Mouse (Mus musculus): ENCODE results near the gene Abhd12. TPM values are rescaled to one million over a fixed set of nuclear protein-coding genes. Genes with fewer than 3 reads are reported as not detected.
A peak's percentile ranks its signal among the peaks of the same experiment; 100 is the strongest.

Abhd12 gene
- polyA plus RNA-seq, 1 experiment from 2014 or later, result 41.5 TPM

DNA sequence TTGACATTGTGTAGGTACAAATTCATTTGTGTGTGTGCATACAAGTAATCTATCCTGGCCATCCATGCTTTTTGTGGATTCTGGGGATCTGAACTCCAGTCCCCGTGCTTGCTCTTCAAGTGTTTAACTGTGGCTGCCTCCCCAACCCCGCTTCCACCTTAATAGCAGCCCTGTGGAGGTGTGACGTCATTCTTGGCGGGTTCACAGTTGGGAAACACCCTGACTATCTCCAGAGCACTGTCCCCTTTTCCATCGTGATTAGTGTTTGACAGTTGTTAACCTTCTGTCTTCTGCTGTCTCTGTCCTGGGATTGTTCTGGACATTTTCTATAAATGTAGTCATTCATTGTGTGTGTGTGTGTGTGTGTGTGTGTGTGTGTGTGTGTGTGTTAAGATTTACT is 93.9 kb downstream of the Abhd12 start:
- Histone ChIP-seq H3K27ac (ENCODE audit: low read depth, low read length) (0 out of 2 replicates have a peak overlapping the region, but pooled peaks have one; percentile 7), H3K4me2 (replicated peaks; ENCODE audit: low read depth) (no peak overlapping the region), H3K27me3 (replicated peaks; ENCODE audit: control insufficient read depth, insufficient read depth, low read length) (no peaks in the 10 kb centered on the region), H3K9me3 (ENCODE audit: control insufficient read depth) (no peaks in the 10 kb centered on the region), H3K36me3 (ENCODE audit: control insufficient read depth, insufficient read depth) (peaks cover 77% of the 10 kb centered on the region), H3K4me1 (replicated peaks; ENCODE audit: control insufficient read depth, insufficient read depth, low read length) (no peaks in the 10 kb centered on the region), H3K9ac (ENCODE audit: low read depth, low read length) (no peak overlapping the region), H3K4me3 (ENCODE audit: low read depth, low read length) (no peak overlapping the region)
- 70% methylated on average over 5 of the region's 5 CpGs for WGBS
- TF ChIP-seq CTCF (IDR thresholded peaks at IDR 0.05; ENCODE audit: low read depth), result no peak
- no peak for ATAC-seq

DNA sequence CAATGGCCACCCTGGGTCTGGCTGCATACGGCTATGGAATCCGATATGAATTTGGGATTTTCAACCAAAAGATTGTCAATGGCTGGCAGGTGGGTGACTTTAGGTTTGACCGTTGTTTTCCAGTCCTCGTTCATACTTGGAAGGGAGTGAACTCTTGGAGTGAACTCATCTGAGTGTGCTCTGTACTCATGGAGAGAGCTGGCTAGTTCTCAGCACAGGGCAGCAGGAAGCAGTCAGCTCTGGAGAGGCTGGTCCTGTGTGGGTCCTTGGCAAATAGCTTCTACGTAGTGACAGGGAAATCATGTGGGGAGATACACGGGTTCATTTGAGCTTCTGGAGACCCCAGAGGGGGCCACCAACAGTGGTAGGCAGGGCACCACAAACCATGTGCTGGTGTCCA is 95.7 kb downstream of the Abhd12 start:
- no peaks in the 10 kb centered on the region for H3K4me1 ChIP-seq (replicated peaks; ENCODE audit: control insufficient read depth, insufficient read depth, low read length)
- no peak for TF ChIP-seq CTCF (IDR thresholded peaks at IDR 0.05; ENCODE audit: low read depth)
- peaks cover 68% of the 10 kb centered on the region for H3K36me3 ChIP-seq (ENCODE audit: control insufficient read depth, insufficient read depth)
- H3K4me2 ChIP-seq (replicated peaks; ENCODE audit: low read depth), result no peak overlapping the region
- no peak overlapping the region for H3K4me3 ChIP-seq (ENCODE audit: low read depth, low read length)
- H3K9ac ChIP-seq (ENCODE audit: low read depth, low read length), result no peak overlapping the region
- no peak overlapping the region for H3K27ac ChIP-seq (ENCODE audit: low read depth, low read length)
- no peak for ATAC-seq
- H3K27me3 ChIP-seq (replicated peaks; ENCODE audit: control insufficient read depth, insufficient read depth, low read length), result no peaks in the 10 kb centered on the region
- H3K9me3 ChIP-seq (ENCODE audit: control insufficient read depth), result no peaks in the 10 kb centered on the region
- 95% methylated on average over 6 of the region's 6 CpGs for WGBS

DNA sequence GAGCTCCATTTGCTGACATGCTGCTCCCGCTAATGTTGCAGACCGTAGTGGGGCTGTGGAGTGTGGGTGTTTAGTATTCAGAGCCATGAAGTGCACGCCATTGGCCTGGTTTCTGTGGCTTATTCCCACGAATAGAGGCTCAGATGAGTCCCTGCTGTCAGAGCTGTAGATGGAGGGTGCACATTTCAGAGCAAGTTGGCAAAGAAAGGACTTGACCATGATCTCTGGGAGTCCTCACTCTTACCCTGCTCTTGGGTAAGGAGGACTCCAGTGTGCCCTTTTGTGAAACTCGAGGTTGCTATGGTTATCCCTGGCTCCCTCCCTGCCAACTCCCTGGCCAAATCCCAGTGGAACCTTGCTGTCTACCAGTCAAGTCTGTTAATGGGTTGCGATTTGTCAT is 96.2 kb downstream of the Abhd12 start:
- 87% methylated on average over 6 of the region's 6 CpGs for WGBS
- H3K9me3 ChIP-seq (ENCODE audit: control insufficient read depth), result no peaks in the 10 kb centered on the region
- H3K4me2 ChIP-seq (replicated peaks; ENCODE audit: low read depth), result no peak overlapping the region
- TF ChIP-seq CTCF (IDR thresholded peaks at IDR 0.05; ENCODE audit: low read depth), result no peak
- H3K27ac ChIP-seq (ENCODE audit: low read depth, low read length), result no peak overlapping the region
- H3K4me3 ChIP-seq (ENCODE audit: low read depth, low read length), result no peak overlapping the region
- no peaks in the 10 kb centered on the region for H3K4me1 ChIP-seq (replicated peaks; ENCODE audit: control insufficient read depth, insufficient read depth, low read length)
- H3K27me3 ChIP-seq (replicated peaks; ENCODE audit: control insufficient read depth, insufficient read depth, low read length), result no peaks in the 10 kb centered on the region
- peaks cover 63% of the 10 kb centered on the region for H3K36me3 ChIP-seq (ENCODE audit: control insufficient read depth, insufficient read depth)
- H3K9ac ChIP-seq (ENCODE audit: low read depth, low read length), result no peak overlapping the region
- ATAC-seq, result no peak

DNA sequence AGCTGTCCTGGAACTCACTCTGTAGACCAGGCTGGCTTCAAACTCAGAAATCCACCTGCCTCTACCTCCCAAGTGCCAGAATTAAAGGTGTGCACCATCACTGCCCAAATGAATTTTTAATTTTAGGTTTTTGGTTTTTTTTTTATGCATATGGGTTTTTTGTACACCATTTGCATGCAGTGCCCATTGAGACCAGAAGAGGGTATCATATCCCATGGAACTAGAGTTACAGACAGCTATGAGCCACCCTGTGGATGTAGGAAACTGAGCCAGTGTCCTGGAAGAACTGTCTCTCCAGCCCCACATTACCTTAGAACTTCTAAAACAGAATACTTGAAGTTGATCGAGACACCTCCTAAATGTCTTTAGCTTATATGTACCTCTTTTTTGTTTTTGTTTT is 101.5 kb downstream of the Abhd12 start:
- Histone ChIP-seq H3K27me3 (replicated peaks; ENCODE audit: control insufficient read depth, insufficient read depth, low read length) (no peaks in the 10 kb centered on the region), H3K9me3 (ENCODE audit: control insufficient read depth) (no peaks in the 10 kb centered on the region), H3K27ac (ENCODE audit: low read depth, low read length) (no peak overlapping the region), H3K4me3 (ENCODE audit: low read depth, low read length) (no peak overlapping the region), H3K4me1 (replicated peaks; ENCODE audit: control insufficient read depth, insufficient read depth, low read length) (0 out of 2 replicates have a peak, but pooled peaks cover 1% of the 10 kb centered on the region), H3K4me2 (replicated peaks; ENCODE audit: low read depth) (no peak overlapping the region), H3K9ac (ENCODE audit: low read depth, low read length) (no peak overlapping the region), H3K36me3 (ENCODE audit: control insufficient read depth, insufficient read depth) (peaks cover 51% of the 10 kb centered on the region)
- no peak for ATAC-seq
- WGBS, result 88% methylated on average over 1 of the region's 1 CpGs
- TF ChIP-seq CTCF (IDR thresholded peaks at IDR 0.05; ENCODE audit: low read depth), result peak; percentile 71

DNA sequence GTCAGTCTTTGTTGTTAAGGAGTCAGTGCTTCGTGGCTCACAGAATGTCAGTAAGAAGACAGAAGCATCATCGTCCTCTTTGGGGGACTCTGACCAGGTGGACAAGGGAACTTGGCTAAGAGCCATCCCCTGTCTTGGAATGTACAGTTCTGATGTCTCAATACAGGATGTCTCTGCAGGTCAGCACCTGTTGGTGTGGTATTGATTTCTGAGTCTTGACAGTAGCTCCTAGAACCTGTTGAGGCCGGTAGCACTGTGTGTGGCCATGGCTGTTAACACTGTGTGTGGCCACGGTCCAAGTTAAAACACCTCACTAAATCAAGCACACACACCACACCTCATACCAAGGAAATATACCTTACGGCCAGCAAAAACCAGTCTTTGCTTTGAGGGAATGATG is 103.9 kb downstream of the Abhd12 start:
- Histone ChIP-seq H3K4me1 (replicated peaks; ENCODE audit: control insufficient read depth, insufficient read depth, low read length) (0 out of 2 replicates have a peak, but pooled peaks cover 4% of the 10 kb centered on the region), H3K27ac (ENCODE audit: low read depth, low read length) (no peak overlapping the region), H3K9ac (ENCODE audit: low read depth, low read length) (no peak overlapping the region), H3K4me3 (ENCODE audit: low read depth, low read length) (no peak overlapping the region), H3K36me3 (ENCODE audit: control insufficient read depth, insufficient read depth) (peaks cover 47% of the 10 kb centered on the region), H3K27me3 (replicated peaks; ENCODE audit: control insufficient read depth, insufficient read depth, low read length) (no peaks in the 10 kb centered on the region), H3K9me3 (ENCODE audit: control insufficient read depth) (no peaks in the 10 kb centered on the region), H3K4me2 (replicated peaks; ENCODE audit: low read depth) (no peak overlapping the region)
- no peak for TF ChIP-seq CTCF (IDR thresholded peaks at IDR 0.05; ENCODE audit: low read depth)
- 81% methylated on average over 5 of the region's 5 CpGs for WGBS
- peak; percentile 52; the same call in 1 of the 2 replicates for ATAC-seq

DNA sequence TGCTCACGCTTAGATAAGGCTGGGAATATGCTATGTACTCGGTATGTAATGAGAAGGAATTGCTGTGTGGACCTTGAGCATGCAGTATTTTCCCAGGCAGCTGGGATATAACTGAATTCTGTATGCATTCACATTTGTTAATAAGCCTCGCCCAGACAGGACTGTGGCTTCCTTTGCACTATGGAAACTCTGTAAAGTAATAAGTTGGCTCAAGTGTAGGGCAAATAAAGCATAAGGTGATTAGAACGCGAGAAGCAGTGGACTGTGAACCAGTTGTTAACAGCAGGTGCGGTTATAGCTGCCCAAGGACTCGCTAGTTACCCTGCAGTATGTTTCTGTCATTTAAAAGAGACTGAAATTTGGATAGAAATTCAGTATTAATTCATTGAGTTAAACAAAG is 106.5 kb downstream of the Abhd12 start:
- 43% methylated on average over 7 of the region's 7 CpGs for WGBS
- Histone ChIP-seq H3K4me2 (replicated peaks; ENCODE audit: low read depth) (no peak overlapping the region), H3K27me3 (replicated peaks; ENCODE audit: control insufficient read depth, insufficient read depth, low read length) (no peaks in the 10 kb centered on the region), H3K27ac (ENCODE audit: low read depth, low read length) (no peak overlapping the region), H3K36me3 (ENCODE audit: control insufficient read depth, insufficient read depth) (peaks cover 47% of the 10 kb centered on the region), H3K4me1 (replicated peaks; ENCODE audit: control insufficient read depth, insufficient read depth, low read length) (0 out of 2 replicates have a peak, but pooled peaks cover 4% of the 10 kb centered on the region), H3K9ac (ENCODE audit: low read depth, low read length) (no peak overlapping the region), H3K4me3 (ENCODE audit: low read depth, low read length) (no peak overlapping the region), H3K9me3 (ENCODE audit: control insufficient read depth) (no peaks in the 10 kb centered on the region)
- no peak for TF ChIP-seq CTCF (IDR thresholded peaks at IDR 0.05; ENCODE audit: low read depth)
- ATAC-seq, result 0 out of 2 replicates have a peak, but pooled peaks have one; percentile 39

DNA sequence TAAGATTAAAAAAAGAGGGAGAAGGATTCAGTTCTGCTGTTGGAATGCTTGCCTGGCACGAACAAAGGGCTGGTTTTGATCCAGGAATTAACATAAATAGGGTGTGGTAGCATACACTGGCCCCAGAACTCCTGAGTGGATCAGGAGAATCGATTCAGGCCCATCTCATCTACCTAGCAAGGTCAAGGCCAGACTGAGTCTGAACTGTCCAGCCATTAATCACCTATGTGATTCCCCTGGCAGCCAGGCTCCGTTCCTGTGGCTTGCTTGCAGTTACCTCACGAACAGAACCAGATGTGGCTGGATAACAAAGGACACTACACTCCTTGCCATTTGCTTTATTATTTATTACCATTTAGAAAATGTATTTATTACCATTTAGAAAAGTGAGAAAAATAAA is 111.2 kb downstream of the Abhd12 start:
- H3K4me3 ChIP-seq (ENCODE audit: low read depth, low read length), result no peak overlapping the region
- 0 out of 2 replicates have a peak, but pooled peaks cover 4% of the 10 kb centered on the region for H3K4me1 ChIP-seq (replicated peaks; ENCODE audit: control insufficient read depth, insufficient read depth, low read length)
- no peaks in the 10 kb centered on the region for H3K27me3 ChIP-seq (replicated peaks; ENCODE audit: control insufficient read depth, insufficient read depth, low read length)
- WGBS, result 60% methylated on average over 4 of the region's 4 CpGs
- H3K4me2 ChIP-seq (replicated peaks; ENCODE audit: low read depth), result no peak overlapping the region
- H3K9ac ChIP-seq (ENCODE audit: low read depth, low read length), result no peak overlapping the region
- peaks cover 21% of the 10 kb centered on the region; the same call in 1 of the 2 replicates for H3K36me3 ChIP-seq (ENCODE audit: control insufficient read depth, insufficient read depth)
- no peak for ATAC-seq
- no peaks in the 10 kb centered on the region for H3K9me3 ChIP-seq (ENCODE audit: control insufficient read depth)
- no peak overlapping the region for H3K27ac ChIP-seq (ENCODE audit: low read depth, low read length)
- TF ChIP-seq CTCF (IDR thresholded peaks at IDR 0.05; ENCODE audit: low read depth), result no peak

All from intestine, postnatal 0 days (tissue).